Mouse (Mus musculus): ENCODE data around the gene Olfr370.

- no peak for TF ChIP-seq CTCF (IDR thresholded peaks at IDR 0.05; ENCODE audit: low read depth)
- no peak for TF ChIP-seq EP300 (IDR thresholded peaks at IDR 0.05; ENCODE audit: low read depth)
Observed at GRCm38 (mm10) chr8:83585333-83585732, 49.8 kb downstream of the Olfr370 start.
